Mouse (Mus musculus) left cerebral cortex, postnatal 25 days (tissue): Measurements from ENCODE around the gene Clcc1. TPM values are rescaled to one million over a fixed set of nuclear protein-coding genes. Genes with fewer than 3 reads are reported as not detected.
A peak's percentile ranks its signal among the peaks of the same experiment; 100 is the strongest.

ENCODE experiments used
- DNase-seq, 2 experiments: peaks; one replicate each; pipeline ENCODE4 v3.0.0; 2022; ENCODE audit warnings: low spot score in 2 of 2, mixed read lengths in 1 of 2
- intact Hi-C: fragments of 180-260 bp; cut with DNase I; formaldehyde crosslinking; loops from one replicate; pipeline ENCODE4 v1.15.1; 2025
- total RNA-seq, 2 experiments: library from RNA; stranded (reverse); gene quantifications; 2 replicates each; pipeline ENCODE4 v1.2.3; 2021

Gene Clcc1
- total RNA-seq, 2 experiments from 2014 or later = 28.3 to 31.0 TPM

DNA sequence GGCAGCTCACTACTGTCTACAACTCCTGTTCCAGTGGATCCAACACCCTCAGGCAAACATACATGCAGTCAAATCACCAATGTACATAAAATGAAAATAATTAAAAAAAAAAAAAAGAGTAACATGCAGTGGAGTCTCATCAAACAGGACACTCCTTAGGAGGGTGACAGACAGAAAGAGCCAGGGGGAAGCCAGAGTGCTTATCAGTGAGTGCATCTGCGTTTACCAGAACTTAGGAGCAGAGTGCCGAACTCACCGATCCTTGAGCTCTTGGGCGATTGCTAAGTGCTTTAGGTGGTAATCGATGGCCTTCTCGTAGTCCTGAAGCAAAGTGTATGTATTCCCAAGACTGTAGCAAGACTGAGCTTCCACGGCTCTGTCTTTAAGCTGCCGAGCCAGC lies 44.9 kb downstream of the Clcc1 start:
- intact Hi-C loops = no loop called here
- DNase-seq = no peak

DNA sequence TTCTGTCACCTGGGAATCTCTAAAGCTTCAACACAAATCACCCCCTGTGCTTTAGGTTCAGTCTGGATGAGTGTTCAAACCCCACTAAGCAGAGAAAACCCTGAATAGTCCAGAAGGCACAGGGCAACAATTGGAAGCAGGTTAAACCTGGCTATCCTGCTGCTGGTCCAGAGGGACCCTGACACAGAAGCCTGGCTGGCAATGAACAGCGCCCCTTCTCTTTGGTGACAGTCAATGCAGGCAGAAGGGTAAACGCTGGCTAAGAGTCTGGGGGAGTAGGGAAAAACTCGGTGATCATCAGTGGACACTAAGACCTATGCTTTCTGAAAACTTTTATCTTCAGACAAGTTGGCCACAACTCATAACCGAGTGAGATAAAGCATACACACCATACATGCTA lies 46.1 kb downstream of the Clcc1 start:
- intact Hi-C loops = no loop called here
- DNase-seq = no peak

DNA sequence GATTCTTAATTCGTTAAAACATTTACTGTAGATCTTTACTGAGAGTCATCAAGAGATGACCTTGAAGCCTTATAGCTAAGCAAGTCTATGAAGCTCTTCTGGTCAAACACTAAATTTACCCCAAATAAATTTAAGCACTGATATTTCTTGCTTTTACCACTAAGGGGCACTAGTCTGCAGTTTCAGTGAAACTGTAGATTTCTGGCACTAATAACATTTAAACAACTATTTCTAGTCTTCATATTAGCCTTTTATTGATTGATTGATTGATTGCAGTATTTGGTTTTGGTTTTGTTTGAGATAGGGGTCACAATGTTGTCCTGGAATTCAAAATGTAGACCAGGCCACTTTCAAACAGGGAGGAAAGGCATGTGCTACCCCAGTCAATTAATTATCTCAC lies 47.5 kb downstream of the Clcc1 start:
- DNase-seq = no peak
- intact Hi-C loops = loop anchor here (1.0 kb wide), 1 partner anchor 70 kb away; no protein-coding TSS in a partner anchor

DNA sequence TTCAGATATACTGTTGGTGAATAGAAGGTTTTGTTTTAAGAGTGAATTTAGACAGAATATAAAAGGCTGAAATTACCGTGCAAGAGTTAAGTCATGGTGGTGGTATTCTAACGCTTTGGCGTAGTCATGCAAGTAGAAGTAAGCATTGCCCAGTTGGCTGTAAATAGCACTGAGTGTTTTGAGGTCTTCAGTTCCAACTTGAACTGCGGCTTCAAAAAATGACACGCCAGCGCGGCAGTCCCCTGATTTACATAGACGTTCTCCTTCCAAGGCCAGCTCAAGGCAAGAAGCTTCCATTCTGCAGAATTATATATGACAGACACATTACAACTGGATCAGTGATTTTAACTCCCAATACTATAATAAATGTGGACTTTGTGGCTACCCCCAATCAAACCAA lies 49.1 kb downstream of the Clcc1 start:
- no peak for DNase-seq
- intact Hi-C loops = no loop called here

DNA sequence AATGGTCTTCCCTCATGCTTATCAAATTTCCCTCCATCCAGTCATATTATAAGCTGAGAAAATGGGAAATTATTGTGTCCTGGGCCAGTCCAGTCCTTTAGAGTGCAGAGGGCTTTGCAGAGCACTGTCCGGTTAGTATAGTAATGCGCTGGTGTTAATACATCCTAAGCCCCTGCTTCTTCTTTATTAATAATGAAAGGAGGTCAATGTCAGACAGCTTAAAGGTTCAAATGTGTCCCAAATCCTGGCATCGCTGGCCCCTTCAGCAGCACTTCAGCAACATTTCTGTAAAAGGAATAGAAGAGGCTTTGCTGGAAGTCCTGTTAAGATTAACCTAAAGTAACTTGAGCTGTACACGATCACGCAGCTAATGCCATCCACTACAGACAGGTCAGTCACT lies 57.6 kb downstream of the Clcc1 start:
- DNase-seq = no peak
- intact Hi-C loops = no loop called here

DNA sequence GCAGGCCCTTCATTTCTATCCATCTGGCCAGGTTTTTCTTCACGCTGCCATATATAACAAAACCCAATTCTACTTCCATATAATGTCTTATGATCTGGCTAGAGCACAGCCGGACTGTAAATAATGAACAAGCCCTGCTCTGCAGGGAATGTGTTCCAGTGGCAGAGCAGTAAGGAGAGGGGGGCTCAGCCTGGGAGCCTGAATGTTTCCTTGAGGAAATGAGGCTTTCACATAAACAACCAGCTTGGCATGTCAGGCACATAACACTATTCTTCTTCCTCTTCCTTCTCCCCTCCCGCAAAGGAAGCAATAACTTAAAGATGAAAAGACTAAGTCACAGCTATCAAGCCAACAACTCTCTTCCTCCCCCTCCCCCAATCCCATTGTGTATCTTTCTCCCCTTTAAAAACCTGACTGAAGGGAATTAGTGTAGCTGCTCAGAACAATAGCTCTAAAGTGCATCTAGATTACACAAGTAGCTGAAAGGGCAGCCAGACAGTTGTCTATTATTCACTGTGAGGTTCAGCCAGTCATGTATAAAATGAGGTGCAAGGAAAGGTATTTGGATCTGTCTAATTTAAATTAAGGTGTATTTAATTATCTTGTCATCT lies 59.5 kb downstream of the Clcc1 start:
- no peak for DNase-seq
- intact Hi-C loops = no loop called here

DNA sequence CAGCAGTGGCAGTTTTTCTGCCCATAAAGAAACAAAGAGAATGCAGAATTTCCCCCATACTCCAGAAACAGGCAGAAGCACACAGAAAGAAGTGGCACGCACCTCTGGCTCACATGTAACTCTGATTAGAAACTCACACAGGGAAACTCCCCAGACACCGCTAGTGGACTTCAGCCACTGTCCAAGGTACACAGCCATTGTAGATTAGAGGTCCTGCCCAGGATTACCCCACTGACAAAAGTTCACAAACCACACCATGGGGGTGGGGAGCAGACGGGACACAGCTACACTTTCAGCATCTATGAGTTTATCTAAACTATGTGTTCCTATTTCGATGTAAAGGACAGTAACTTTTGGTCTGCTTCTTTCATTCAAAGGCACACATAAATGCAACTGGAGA lies 61.1 kb downstream of the Clcc1 start:
- no peak for DNase-seq
- intact Hi-C loops = no loop called here

DNA sequence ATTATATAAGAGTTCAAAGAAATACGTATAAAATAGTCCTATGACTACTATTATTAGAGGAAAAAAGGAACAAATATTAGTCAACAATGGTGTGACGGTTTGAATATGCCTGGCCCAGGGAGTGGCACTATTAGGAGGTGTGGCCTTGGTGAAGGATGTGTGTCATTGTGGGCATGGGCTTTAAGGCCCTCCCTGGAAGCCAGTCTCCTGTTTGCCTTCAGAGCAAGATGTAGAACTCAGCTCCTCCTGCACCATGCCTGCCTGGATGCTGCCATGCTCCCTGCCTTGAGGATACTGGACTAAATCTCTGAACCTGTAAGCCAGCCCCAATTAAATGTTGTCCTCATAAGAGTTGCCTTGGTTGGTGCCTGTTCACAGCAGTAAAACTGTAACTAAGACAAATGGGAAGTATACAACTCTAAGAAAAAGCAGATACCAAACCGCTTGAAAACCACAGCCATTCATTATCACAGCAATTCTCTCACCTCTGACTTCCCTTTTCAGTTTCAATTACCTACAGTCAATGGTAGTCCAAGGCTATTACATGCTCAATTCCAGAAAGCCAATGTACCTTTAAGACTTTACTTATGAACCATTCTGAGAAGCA lies 64.3 kb downstream of the Clcc1 start:
- no peak for DNase-seq
- intact Hi-C loops = no loop called here

DNA sequence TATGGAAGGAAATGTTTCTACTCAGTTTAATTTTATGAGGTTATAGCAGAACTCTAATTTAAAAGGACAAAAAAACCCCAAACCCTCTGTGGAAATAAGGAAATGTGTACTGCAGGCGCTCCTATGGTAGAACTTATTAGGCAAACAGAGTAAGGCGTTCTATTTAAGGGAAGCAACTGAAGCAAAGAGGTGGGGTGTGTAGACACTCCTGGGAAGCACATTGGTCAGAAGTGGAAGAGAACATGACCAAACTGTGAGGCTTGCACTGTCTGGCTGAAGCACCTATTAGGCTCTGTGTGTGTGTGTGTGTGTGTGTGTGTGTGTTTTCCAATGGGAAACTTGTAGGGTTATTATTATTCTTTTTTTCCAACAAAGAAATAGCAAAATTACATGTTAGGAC lies 65.6 kb downstream of the Clcc1 start:
- no peak for DNase-seq
- intact Hi-C loops = no loop called here

DNA sequence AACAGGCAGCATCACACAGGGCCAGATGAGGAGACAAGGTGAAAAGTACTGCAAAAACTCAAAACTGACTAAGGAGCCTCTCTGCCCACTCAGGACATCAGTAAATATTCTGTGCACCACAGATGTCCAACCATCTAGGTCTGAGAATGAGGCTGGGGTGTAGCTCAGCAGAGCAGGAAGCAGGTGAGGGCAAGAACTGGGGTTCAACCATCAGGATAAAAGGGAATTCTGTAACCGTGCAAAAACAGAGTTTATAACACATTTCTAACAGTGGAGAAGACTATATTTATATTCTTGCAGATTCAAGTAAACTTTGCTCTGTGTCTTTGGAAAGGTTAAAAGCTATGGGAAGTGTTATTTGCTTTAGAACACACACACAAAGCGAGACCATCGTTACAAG lies 66.0 kb downstream of the Clcc1 start:
- no peak for DNase-seq
- intact Hi-C loops = loop anchor here (5.0 kb wide), 1 partner anchor 193 kb away; the partner anchor contains the start of gene Prpf38b

DNA sequence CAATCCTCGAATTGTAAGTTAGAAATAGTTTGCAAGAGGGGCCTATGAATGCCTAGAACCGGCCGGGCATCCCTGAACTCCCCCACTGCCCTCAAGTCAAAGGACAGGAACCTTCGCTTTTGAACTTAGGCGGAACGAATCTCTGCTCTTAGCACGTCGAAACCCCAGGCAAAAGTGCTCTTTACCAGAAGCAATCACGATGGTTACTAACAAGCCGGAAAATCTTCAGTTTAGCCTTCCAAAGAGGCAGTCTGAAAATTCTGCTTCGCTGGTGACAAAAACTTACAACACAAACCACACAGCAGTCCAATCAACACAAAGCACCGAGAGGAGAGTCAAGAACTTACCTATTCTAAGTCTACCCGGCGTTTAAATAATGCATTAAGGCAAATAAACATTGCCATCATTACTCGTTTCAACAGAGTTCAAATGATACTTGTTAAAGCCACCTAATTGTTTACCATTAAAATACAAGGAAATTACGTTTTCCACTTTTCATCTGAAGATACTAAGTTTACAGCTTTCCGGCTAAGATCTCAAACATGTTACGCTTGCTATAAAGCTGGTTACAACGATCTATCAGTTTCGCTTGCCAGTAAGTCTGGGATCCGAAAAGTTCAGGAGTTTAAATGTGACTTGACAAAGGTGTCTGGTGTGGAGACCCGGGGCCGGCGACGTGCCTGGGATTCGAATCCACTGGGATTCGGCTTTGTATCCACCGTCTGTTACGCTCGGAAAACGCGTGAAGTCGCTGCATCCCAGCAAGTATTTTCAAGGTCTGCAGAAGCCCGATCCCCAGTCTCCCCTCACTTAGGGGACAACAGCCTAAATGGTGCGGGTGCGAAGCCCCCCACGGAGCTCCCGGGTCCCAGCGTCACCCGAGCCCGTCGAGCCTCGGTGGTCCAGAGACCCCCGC lies 67.6 kb downstream of the Clcc1 start:
- DNase-seq = peak; percentile 43 to 62
- intact Hi-C loops = loop anchor here (5.0 kb wide), 1 partner anchor 191 kb away; the partner anchor contains the start of gene Prpf38b

DNA sequence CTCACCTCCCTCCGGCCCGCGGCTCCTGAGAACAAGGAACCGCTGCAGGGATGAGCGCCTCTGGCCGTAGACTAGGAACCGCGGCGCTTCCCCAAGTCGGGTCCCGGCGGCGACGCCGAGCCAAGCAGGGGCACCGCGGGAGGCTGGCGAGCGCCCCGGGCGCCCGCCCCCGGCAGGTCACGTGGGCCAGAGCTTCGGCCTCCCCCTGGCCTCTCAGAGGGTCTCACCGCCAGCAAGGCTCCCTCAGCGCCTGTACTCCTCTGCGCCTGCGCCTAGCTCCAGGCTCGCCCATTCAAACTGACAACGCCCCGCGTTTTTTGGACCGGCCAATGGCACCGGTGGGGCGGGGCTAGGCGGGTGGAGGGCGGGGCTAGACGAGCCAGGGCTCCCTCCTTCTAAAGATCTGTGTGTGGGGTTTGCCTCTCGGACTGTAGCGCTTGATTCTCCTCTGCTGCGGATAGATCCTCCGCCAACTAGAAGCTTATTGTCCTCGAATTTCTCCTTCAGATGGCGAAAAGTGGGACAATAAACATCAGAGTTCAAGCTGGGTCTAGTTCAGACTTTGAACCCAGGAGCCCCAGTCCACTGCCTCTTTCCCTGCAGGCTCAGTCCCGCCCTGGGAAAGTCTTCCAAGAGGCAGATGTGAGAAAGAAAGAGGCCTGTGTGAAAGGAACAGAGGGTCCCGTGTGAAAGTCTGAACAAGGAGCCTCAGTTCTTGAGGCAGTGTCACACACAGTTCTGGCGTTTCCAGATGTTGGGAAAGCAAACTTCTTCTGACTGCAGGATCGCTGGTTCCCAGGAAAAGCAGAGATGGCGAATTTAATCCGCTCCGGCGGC lies 68.5 kb downstream of the Clcc1 start, which contains the start of gene Gpsm2:
Gpsm2 (minus strand) TSS at position 274 of the 837 bp plus-strand sequence.
- DNase-seq = peak; percentile 94 to 97
- intact Hi-C loops = loop anchor here (2.0 to 5.0 kb wide), 2 partner anchors 49 to 190 kb away; partner anchors contain the start of gene Prpf38b

DNA sequence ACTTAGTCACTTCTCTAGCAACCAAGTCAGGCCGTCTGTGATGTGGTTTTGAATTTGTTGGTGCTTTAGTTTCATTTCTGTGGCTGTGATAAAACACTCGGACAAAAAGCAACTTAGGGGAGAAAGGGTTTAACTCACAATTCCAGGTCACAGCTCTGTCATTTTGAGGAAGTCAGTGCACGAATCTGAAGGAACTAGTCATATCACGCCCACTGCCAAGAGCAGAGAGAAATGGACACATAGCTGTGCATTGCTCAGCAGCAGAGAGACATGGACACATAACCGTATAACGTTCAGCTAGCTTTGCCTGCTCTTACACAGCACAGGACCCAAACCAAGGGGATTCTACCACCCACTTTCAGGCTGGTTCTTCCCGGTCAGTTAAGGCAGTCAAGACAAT lies 72.7 kb downstream of the Clcc1 start:
- intact Hi-C loops = no loop called here
- no peak for DNase-seq

DNA sequence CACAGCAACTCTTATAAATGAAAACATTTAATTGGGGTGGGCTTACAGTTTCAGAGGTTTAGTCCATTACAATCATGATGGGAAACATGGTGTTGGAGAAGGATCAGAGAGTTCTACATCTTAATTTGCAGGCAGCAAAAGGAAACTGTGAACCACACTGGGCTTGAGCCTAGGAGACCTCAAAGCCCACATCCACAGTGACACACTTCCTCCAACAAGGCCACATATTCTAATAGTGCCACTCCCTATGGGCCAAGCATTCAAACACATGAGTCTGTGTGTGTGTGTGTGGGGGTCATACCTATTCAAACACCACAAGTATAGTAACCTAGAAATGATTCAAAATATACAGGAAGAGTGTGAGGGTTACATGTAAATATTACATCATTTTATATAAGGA lies 73.6 kb downstream of the Clcc1 start:
- no peak for DNase-seq
- intact Hi-C loops = no loop called here

DNA sequence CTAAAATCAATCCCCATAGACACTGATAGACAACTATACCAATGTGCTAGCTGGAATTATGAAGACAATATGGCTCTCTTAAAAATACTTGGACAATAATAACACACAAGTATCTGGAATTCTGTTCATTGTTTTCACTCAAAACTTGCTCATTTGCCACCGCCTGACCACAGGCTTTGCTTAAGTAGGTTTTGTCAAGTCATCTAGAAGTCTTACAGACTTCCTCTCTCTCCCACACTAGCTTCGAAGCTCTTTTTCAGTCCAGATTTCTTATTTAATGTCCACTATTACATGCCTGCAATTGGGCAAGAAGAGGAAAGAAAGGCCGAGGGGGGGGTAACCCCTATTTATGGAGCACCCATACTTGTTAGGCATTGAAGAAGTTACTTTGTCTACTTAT lies 74.1 kb downstream of the Clcc1 start:
- intact Hi-C loops = no loop called here
- no peak for DNase-seq

Other genes with a start within 250 kb of the Clcc1 start
- 100 to 1,000 TPM; 160 to 168 TPM for gene Celsr2, start 238.4 kb upstream of the Clcc1 start, total RNA-seq
- gene Sars, start 208.7 kb upstream of the Clcc1 start, total RNA-seq = 100 to 1,000 TPM; 207 to 212 TPM
- 1 to 10 TPM in 1 of 2 experiments, under 1 TPM in 1; 0.92 to 1.6 TPM for gene 1700013F07Rik, start 119.8 kb upstream of the Clcc1 start, total RNA-seq
- 10 to 100 TPM; 28.2 to 36.0 TPM for gene 5330417C22Rik, start 117.4 kb upstream of the Clcc1 start, total RNA-seq
- gene Tmem167b, start 91.4 kb upstream of the Clcc1 start, total RNA-seq = 10 to 100 TPM; 42.5 to 44.7 TPM
- 10 to 100 TPM; 34.9 to 35.4 TPM for gene Taf13, start 82.2 kb upstream of the Clcc1 start, total RNA-seq
- gene Wdr47, start 62.6 kb upstream of the Clcc1 start, total RNA-seq = 100 to 1,000 TPM; 127 to 137 TPM
- 10 to 100 TPM; 15.5 to 16.0 TPM for gene Gpsm2, start 68.4 kb downstream of the Clcc1 start, total RNA-seq
- not detected for gene Aknad1, start 85.7 kb downstream of the Clcc1 start, total RNA-seq
- gene Stxbp3, start 186.6 kb downstream of the Clcc1 start, total RNA-seq = 10 to 100 TPM; 20.8 to 24.5 TPM
- gene Fndc7, start 236.1 kb downstream of the Clcc1 start, total RNA-seq = under 1 TPM in 1 of 2 experiments, not detected in 1; 0.09 TPM